Mouse (Mus musculus) frontal cortex, postnatal 14 days (tissue): ENCODE results near the gene Ubap1.
A peak's percentile ranks its signal among the peaks of the same experiment; 100 is the strongest.

ENCODE experiments used
- DNase-seq, 2 experiments: peaks; one replicate each; pipeline ENCODE4 v3.0.0; 2022; ENCODE audit warnings: low spot score in 2 of 2

Gene Ubap1

DNA sequence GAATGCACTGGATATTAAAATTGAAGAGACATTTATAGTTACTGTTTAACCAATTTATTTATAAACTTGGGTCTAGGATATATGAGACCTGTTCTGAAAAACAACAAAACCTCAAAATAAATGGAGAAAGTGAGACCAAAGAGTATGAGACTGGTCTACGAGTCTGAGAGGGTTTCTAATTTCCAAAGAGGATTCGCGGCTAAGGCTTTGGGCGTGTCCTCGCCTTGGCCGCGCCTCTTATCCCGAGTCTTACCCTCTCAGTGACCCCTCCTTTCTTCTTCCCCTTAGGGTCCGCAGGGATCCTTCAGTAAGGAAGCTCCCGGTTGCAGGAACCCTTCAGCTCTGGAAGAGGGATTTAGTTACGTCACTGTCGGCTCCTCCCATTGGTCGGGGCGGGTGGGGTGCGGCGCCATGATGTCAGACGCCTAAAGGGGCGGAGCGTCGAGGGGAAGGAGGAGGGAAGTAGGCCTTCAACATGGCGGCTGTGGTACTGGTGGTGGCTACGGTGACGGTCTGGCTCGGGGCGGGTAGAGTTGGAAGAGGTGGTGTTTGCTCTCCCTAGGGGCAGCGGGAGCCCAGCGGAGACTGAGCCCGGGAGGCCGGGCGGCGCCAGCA lies at the start of gene Ubap1:
Ubap1 (plus strand) TSS at position 413 of the 615 bp plus-strand sequence.
- peak; percentile 88 to 91 for DNase-seq

DNA sequence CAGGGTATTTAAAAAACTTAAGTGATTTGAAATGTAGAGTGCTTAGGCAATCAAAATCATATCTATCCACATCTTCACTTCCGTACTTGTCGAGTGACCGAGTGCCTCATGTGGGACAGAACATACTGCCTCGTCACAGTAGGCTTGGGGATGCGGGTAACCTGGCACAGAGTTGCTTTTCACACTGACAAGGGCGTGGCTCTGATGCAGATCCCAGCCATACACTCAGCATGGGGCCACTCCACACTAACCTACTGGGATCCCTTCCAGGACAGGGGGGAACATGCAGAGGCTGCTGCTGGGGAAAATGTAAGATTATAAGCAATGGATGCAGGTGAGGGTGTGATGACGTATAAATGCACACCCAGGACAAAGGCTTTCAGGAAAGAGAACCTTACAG lies 45.1 kb upstream of the Ubap1 start:
- no peak for DNase-seq

DNA sequence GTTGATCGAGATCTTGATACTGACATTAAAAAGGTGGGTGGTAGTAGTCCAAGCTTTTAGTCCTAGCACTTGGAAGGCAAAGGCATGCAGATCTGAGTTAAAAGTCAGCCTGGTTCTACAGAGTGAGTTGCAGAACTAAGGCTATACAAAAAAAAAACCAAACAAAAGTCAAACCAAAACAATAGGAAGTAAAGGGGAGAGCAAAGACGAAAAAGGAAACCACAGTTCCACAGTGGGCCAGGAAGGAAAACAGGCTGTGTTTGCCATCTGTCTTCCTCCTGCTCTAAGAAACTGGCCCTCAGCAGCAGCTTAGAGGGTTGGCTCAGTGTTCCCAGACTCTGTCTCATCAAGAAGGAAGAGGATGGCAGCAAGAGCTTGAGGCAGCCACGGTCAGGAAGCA lies 44.5 kb upstream of the Ubap1 start:
- no peak for DNase-seq

DNA sequence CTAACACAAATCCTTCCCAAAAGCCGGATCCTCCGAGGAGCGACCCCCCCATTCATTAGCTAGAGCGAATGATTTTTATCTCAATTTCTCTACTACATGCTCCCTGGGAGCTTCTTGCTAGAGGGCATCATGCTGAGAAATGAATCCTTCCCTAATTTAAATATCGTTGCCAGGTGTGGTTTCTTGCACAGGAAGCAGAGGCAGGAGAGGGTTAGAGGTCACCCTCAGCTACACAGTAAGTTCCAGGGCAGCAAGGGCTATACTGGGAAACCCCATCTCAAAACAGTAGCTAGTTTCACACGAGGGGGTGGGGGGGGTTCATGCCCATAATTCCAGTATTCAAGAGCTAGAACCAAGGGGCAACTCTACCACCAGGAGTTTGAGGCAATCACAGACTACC lies 41.4 kb upstream of the Ubap1 start:
- DNase-seq: no peak

DNA sequence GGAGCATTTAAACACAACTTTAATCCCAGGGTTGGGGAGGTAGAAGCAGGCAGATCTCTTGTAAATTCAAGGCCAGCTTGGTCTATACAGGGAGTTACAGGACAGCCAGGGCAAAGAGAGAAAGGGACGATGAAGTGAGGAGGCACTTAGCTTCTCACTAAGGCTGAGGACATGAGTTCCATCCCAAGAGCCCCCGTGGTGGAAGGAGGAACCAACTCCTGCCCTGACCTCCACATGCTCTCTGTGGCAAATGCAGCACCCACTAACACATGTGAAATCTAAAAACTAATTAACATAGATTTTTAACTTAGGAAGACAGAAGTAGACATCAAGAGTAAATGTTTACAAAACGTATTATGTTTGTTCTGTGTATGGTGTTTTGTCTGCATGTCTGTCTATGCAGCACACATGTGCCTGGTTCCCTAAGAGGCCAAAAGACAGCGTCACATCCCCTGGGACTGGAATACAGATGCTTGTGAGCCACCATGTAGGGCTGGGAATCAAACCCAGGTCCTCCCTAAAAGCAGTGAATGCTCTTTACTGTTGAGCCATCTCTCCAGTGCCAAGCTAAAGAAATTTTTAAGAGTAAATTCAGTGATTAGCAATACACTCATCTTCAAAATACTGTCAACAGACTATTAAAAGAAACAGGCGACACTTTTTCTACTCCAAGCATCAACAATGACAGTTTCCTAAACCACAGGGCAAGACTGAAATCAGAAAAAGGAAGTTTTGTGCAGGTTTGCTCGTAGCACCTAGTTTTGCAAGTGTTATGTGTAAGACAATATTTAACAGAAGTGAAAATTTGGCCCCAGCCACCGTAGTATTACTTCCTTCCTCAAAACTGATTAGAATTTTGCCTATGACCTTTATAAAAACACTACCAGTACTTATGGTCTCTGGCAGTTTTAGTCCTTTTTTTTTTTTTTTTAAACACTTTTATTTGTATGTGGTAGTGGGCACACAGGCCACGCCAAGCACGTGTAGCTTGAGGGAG lies 37.9 kb upstream of the Ubap1 start:
- no peak for DNase-seq

DNA sequence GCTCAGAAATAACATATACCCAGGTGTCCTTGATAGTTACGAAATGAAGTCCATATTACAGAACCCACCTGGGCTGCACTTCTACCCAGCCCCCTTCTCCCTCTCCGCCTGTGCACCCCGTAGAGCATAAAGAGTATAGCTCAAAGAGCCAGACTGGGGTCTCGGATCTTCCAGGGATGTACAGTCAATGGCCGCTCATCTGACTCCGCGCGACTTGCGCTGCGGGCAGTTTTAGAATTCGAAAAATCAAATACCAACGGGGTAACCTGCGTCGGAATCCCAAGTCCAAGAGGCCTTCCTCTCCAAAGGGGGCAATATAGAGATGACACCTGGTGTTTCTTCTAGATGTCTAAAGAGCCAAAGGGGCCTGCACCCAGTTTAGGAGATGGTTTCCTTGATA lies 35.1 kb upstream of the Ubap1 start:
- DNase-seq: peak in 1 of 2 experiments; percentile 7

DNA sequence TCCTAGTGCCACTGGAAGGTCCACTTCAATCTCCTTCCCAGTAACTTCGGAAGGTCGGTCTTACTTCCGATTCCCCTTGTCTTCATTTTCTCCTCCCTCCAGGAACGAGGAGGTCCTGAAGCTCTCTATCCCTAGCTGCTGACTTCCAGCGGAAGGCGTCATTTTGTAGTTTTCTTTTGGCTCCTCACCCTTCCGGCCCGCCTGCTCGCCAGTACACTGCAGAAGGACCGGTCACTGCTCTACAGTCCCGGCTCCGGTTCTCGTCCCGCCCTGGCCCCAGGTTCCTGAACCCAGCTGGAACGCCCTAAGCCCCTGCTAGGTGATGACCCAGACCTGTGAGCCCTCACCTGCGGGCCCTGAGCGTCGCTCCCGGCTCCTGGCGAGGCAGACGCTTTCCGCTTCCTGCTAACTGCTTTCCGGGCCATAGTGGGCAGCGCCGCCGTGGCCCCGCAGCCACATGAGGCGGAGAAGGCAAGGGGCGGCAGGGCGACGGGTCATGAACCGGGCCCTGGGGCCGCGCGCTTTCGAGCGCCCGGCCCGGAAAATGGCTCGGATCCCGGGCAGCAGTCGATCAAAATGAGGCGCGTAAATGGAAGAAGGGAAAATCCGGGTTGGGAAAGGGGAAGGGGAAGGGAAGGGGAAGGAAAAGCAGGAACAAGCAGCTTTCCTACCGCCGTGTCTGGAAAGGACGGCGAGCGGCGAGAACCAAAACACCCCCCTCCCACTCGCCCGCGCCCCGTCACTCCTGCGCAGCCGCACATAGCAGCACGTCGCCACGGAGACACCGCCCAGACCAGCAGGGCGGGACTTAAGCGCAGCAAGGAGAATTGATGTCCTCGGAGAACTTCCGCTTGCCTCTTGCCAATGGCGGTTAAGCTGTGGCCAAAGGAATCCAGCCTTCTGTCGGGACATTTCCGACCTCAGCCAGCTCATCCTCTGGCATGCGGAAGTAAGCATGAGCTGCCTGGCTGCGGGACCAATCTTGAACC lies 34.4 kb upstream of the Ubap1 start, which contains the start of gene Dcaf12:
Dcaf12 (minus strand) TSS at position 749 of the 989 bp plus-strand sequence.
- peak; percentile 93 for DNase-seq

DNA sequence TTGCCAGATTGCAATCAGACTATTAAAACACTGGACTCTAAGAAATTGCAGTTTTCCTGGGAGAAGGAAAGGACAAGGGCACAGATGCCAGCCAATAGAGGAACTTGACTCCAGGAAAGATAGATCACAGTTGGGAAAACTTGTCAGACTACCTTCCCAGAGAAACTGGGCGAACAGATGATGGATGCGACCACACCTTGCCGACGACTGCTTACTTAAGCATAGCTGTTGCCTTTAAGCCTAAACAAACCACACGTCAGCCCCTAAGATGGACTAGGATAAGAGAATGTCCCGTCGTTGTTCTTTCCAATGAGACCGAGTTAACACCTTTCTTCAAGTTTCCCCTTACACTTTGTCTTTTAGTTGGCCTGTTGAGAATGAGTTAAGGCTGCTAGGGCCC lies 33.6 kb upstream of the Ubap1 start:
- DNase-seq: no peak

DNA sequence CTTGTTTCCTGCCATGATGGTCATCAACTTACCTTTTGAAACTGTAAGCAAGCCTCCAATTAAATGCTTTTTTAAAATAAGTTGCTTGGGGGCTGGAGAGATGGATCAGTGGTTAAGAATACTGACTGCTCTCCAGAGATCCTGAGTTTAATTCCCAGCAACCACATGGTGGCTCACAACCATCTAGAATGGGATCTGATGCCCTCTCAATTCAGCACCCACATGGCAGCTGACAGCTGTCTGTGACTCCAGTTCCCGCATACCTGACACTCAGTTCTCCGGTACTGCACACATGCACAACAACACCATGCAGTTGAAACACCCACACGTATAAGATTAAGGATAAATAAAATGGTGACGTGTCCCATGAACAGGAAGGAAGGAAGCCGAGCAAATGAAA lies 30.5 kb upstream of the Ubap1 start:
- DNase-seq: no peak

DNA sequence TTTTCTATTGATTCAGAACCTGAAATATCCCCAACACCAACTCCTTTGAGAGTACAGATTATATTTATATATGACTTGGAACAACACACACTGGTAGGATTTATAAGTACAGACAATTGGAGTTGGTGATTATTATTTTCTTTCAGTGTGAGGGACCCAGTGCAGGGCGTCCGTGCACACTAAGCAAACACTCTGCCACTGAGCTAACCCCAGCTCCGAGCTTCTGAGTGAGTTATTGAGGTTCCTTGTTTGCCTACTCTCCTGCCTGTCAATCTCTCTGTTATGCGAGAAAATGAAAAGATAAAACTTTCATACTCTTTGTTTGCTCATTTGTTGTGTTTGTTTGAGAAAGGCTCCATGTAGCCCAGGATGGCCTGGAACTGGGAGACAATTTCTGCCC lies 27.8 kb upstream of the Ubap1 start:
- no peak for DNase-seq

DNA sequence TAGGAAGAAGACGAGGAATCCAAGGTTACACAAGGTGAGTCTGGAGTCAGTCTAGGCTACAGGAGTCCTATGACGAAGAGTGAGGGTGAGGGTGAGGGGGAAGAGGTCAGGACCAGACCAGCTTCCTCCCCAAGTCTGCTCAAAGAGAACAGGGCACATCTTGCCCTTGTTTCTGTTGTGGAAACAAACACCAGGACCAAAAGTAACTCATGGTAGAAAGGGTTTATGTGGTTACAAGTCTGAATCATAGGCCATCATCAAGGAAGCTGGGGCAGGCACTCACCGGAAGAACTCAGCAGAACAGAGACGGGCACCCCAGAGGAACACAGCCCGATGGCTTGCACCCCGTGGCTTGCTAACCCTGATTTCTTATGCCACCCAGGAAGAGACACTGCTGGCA lies 21.9 kb upstream of the Ubap1 start:
- no peak for DNase-seq

DNA sequence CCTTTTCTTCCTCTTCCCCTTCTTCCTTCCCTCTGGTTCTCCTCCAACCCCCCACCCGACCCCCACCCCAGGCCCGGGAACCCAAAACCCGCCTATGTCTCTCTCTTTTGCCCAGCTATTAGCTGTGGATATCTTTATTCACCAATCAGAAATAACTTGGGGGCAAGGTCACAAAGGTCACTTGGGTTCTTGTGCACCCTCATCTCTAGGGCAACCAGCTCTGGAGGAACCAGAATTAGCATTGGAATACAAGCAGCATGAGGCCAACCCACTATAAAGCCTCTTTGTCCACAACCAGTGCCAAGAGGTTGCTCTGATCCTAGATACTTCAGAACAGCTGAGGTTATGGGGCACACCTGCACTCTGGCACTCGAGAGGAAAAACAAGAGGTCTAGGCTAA lies 19.3 kb upstream of the Ubap1 start:
- no peak for DNase-seq

DNA sequence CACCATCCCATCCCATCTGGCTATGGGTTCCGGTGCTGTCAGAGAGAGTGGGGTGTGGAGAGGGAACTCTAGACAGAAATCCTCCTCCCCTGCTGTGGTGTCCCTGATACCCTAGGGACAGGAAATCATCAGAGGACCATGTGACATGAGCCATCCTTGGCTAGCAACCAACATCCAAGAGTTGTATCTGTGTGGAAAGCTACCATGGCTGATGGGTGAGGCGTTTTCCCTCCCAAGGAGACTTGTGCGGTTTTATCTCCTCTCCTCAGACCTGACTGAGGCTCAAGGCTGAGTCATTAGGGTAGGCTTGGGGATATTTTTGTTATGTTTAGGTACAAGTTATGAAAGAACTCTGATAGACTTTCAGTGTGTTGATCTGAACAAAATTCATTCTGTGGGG lies 17.7 kb upstream of the Ubap1 start:
- no peak for DNase-seq

DNA sequence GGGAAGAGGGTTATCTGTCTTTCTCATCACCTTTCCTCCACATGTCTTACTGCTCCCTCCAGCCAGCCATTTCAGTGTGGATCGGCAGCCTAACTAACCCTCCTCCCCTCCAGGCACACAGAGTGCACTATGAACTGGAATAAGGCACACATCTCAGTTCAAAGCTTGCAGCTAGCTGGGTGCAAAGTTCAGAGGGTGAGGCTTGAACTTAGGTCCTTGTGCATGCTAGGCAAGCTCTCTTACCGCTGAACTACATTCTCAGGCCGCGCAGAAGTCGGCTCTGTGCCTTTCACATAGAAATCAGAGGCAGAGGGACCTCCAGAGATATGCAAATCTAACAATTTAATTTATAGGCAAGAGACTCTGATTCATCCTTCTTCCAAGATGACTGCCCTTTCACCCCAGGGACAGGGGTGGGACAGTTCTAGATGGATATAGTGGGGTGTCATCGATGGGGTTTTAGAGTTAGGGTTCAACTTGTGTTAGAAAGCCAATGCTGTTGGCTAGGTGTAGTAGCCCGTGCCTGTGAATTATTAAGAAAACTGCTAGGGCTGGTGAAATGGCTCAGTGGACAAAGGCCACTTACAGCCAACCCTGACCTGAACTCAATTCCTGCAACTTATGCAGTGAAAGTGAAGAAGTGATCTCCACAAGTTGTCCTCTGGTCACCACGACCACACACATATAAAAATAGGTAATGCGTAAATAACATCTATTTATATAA lies 16.9 kb upstream of the Ubap1 start:
- DNase-seq: no peak

DNA sequence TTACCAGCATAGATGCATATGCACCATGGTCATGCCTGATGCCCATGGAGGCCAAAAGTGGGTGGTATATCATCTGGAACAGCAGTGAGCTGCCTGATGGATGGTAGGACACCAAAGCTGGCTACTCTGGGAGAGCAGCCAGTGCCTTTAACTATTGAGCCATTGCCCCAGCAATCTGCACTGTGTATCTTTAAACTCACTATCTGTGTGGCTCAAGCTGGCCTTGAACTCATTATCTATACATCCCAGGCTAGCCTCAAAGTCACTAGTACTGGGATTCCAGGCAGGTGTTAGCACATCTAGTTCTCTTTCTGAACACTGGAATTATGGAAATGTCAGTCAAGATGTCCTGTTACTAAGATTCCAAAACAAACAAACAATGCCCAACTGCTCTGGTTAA lies 12.2 kb upstream of the Ubap1 start:
- DNase-seq: no peak

DNA sequence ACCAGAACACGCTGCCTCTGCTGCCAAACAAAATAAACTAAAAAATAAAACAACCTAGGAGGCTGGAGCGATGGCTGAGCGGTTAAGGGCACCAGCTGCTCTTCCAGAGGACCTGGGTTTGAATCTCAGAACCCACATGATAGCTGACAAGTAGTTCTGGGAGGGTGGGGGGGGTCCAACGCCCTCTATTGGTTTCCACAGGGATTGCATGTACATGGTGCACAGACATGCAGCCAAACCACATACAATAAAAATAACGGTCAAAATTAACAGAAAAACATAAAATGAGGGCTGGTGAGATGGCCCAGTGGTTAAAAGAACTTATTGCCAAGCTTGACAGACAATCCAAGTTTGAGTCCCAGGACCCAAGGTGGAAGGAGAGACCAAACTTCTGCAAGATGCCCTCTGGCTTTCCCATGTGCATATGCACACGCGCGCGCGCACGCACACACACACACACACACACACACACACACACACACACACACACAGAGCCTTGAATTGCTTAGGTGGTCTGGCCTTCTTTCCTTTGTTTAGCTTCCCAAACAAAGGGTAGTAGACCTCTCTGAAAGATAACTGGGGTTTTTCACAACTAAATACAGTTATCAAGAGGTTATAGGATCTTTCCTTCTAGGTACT lies 7.8 kb upstream of the Ubap1 start:
- no peak for DNase-seq

DNA sequence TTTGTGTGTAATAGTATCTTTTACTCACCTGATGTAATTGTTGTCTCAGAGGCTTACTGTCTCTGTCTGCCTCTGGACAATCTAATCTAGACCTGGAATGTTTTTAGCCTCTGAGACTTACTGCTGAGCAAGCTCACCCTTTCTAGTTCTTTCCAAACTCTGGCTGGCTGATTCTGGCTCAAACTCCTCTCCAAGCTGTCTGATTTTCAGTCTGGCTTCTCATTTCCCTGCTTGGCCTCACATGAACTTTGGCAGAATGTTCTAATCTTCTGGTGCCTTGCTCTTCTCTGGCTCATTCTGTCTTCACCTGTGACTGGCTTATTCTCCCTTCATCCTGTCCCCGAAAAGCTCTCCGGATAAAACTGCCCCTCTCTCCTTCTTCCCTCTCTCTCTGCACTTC lies 2.8 kb upstream of the Ubap1 start:
- no peak for DNase-seq

DNA sequence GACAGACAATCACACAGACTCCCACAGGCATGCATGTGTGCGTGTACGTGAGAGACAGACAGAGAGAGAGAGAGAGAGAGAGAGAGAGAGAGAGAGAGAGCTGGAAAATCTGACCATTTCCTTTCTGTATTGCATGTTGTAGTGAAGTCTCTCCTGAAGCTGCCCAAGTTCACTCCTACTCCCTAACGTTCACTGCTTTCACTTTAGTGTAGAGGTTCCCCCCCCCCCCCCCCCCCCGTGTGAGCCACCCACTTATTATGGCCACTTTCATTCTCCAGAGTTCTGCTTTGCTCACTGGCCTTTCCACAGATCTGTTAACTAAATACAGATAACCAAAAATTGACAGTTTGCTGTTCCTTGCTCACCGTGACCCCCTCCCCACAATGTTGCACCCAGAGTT lies 957 bp upstream of the Ubap1 start:
- DNase-seq: no peak

DNA sequence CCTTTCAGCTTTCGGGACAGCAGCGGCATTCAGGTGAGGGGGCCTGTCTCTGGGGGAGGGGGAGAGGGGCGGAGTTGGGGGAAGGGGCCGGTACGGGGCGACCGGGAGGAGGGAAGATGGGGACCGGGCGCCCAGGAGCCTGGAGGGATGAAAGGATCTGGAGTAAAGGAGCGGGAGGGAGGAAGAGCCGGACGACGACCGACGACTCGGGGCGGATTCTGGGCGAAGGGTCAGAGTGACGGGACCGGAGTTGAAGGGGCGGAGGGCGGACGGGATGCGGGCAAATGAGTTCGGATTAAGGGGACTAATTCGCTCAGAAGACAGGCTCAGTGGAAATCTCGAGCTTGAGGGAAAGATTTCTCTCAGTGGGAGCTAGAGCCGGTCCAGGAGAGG lies 399 bp downstream of the Ubap1 start:
- DNase-seq: no peak

DNA sequence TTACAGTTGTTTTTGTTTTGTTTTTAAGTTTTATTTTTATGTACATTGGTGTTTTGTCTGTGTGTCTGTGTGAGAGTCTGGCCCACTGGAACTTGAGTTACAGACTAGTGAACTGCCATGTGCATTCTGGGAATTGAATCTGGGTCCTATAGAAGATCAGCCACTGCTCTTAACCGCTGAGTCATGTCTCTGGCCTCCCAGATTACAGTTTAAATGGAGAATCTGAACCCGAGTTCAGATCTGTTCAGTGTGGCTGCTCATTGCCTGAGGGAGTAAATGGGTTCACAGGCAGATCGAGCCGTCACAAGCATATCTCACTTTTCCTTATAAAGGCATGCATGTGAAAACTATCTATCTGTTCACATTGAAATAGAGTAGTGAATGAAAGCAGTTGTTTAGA lies 4.0 kb downstream of the Ubap1 start:
- DNase-seq: no peak

DNA sequence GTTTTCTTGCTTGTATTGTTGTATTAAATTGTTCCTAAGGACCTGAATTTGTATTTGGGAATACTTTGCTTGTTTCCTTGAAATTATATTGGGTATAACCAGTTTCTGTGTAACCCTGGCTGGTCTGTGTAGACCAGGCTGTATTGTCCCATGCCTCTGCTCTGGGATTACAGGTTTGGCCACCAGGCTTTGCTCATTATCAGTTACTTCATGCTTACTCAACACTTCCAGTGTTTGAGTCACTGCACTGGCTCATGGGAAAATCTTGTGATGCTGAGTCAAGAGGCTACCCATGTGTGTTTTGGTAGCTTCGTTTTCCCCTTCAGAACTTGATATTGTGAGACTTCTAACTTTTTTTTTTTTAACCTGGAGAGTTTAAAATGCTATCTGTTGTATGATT lies 4.5 kb downstream of the Ubap1 start:
- DNase-seq: no peak
